Mouse (Mus musculus) erythroblast, embryonic 14.5 days (primary cell): Measurements from ENCODE around the gene Atrnl1.

ENCODE experiments used
- GATA1 ChIP-seq: IDR thresholded peaks from 2 replicates; pipeline ENCODE4 v1.6.1; 2012; ENCODE audit warnings: low read length, inconsistent platforms, mixed read lengths
- TAL1 ChIP-seq: IDR thresholded peaks from 3 replicates; pipeline ENCODE4 v1.6.1; 2012; ENCODE audit warnings: low read length, inconsistent platforms, mixed read lengths

- TF ChIP-seq TAL1 (no peak), GATA1 (no peak)
These were observed 44.7 kb downstream of the Atrnl1 start for GRCm38 (mm10) chr19:57655491-57655890.
